Mouse (Mus musculus): Measurements from ENCODE around the gene Chic2.
A peak's percentile ranks its signal among the peaks of the same experiment; 100 is the strongest.

Chic2 gene

GRCm38 (mm10) chr5:75067125-75067756 is 22.7 kb upstream of the Chic2 start:
- peak in 1 of 2 experiments; percentile 36 for DNase-seq (ENCODE audit: low spot score in 2 of 2)

DNA sequence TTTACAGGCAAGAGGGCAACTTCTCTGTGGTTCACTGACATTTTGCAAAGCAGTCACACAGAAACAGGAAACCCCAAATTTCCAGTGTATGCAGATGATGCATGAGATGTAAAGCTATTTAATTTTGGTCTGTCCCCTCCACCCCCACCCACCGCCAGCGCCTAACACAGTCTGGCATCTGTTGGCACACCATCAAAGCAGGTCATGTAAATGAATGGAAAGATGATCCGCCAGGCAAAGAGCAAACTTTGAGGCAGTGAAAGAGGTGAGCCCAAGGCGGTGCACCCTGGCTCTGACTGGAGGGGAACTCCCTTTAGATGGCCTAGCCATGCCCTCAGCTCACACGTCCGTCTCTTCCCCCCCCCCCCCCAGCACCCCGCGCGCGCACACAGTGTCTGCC is 22.1 kb upstream of the Chic2 start:
- no peak for DNase-seq (ENCODE audit: low spot score in 2 of 2)

DNA sequence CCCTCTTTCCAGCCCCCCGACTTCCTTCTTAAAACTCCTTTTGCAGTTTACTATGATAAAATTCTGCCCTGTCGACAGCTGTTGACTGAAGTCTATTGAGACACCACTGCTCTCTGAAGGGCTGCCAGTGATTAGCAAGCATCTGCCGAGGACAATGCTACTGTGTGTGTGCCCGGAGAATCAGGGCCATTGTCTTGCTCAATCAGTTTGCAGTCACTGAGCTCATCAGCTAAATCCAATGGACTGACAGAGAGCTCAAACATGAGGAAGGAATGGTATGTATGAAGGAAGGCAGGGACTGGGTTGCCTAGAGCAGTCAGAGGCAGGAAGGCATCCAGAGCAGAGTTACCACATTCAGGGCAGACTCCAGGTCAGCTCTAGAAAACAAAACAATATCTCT is 18.6 kb upstream of the Chic2 start:
- no peak for DNase-seq (ENCODE audit: low spot score in 2 of 2)

GRCm38 (mm10) chr5:75051109-75051508 is 6.5 kb upstream of the Chic2 start:
- no peak for DNase-seq (ENCODE audit: low spot score in 2 of 2)

DNA sequence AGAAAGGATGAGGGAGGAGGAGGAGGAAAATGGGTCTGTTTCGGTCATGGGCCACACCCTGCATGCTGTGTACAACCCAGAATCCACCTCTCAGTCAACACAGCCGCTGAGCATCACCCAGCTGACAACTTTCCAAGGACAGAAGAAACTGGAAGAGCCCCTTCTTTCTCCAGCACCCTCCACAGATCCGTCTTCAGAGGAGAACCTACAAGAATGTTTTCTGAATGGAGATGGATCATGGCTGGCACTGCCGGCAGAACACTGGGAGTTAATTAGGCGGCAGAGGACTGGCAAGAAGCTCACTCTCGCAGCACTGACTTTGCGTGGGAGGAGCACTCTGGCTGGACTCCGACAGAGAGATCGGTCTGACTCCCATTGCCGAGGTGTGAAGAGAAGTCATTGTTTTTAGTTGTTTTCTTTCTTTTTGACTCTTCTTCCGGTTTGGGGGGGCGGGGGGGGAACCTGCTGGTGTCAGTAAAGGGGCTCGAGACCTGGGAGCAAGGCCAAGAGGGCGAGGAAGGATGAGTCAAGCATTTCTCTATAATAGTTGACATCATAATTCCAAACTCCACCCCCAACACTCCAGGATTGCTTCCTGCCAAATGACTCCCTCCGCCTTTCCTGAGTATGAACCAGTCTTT is 2.2 kb upstream of the Chic2 start:
- DNase-seq (ENCODE audit: low spot score in 2 of 2): peak in 1 of 2 experiments; percentile 53

- no peak for DNase-seq (ENCODE audit: low spot score in 2 of 2)
Observed at GRCm38 (mm10) chr5:75045371-75045770, 797 bp upstream of the Chic2 start.

- peak in 1 of 2 experiments; percentile 50 for DNase-seq (ENCODE audit: low spot score in 2 of 2)
Observed at GRCm38 (mm10) chr5:75043621-75044301, 813 bp downstream of the Chic2 start.

DNA sequence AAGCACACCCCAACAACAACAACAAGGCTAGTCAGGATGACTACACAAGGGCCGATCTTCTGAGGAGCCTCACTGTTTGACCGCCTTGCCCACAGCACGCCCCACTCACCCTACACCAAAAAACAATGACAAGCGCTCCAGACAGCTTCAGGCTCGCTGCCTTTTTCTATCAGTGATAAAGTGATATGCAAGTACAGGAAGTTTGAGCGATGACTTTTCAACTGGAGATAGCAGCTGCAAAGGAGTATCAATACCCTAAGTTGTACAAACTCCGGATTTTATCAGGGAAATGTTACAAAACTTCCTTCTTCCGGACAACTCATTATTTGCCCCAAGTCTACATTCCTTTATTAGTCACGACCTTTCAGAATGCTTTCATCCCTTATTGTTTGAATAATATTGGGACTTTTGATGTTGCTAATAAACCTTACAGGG is 1.5 kb downstream of the Chic2 start:
- DNase-seq (ENCODE audit: low spot score in 2 of 2): no peak

- DNase-seq (ENCODE audit: low spot score in 2 of 2): no peak
Observed at GRCm38 (mm10) chr5:75039307-75039706, 5.3 kb downstream of the Chic2 start.

GRCm38 (mm10) chr5:75035475-75035874 is 9.1 kb downstream of the Chic2 start:
- no peak for DNase-seq (ENCODE audit: low spot score in 2 of 2)

DNA sequence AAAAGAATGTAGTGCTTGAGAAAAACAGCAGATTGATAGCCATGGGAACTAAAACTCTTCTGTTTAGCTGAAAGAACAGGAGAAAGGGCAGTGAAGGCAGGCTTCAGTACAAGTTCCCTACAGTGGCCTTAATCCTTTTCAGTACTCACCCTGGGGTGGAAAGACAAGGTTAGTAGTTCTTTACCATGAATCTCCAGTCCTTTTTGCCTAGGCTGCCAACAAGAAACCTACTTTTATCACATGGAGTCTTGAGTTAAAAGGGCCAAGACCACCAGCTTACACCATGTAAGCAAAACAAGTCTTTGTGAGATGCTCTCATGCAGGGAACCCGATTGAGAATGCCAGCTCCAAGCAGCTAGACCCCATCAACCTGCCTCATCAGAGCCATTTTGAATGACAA is 29.8 kb downstream of the Chic2 start:
- DNase-seq (ENCODE audit: low spot score in 2 of 2): no peak

DNA sequence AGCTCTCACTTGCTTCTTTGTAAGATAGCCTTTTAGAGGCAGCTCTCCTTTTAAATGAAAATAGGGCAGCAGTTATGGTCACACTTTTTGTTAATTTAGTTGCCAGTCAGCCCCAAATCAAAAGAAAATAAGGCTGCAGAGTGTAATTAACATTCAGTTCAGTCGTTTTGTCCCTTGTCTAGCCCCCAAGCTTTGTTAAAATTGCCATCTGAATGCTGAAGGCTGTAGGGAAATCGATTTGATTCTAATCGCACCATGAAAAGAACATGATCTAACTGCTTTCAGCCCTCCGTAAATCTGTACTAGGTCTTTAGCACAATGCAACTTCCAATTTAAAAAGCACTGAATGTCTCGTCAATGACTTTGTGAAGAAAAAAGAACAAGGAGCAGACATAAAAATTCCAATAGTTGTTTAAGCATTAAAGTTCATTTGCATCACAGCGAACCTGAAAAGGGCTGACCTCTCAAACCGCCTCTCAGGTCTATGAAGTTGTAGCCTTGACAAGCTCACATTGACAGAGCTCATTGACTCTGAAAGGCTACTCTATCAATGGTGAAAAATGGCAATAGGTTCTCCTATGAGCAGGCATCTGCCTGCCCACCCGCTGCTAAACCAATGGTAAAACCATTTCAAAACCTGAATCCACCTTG is 31.7 kb downstream of the Chic2 start:
- no peak for DNase-seq (ENCODE audit: low spot score in 2 of 2)

DNA sequence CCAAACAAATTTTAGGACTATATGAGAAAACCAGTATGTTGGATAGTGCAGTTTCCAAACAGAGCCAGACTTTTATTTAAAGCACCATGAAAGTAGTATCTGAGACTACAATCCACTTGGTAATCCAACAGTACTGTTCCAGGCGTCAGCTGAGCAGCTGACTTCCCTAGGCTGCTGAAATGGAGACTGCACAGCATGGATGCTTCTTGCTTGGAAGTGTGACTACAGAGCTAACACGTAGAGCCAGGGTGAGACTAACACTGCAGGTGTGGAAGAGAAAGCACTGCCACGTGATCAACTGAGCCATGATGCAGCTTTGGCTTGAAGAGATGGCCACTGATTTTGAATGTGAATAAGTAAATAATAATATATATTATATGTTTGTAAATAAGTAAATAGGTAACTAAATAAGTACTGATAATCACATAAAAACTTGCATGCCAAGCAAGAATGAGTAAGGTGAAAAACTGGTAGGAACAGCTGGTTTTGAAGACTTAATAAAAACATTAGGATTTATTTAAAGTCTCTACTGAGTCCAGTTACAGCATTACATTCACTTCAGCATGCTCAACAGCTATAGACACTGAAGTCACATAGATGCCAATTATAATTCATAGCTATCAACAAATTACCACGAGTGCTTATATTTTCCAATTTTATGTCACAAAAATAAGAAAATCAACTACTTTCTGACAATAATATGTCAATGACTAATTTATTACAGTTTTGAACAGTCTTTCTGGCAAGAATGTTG is 32.4 kb downstream of the Chic2 start:
- DNase-seq (ENCODE audit: low spot score in 2 of 2): no peak

GRCm38 (mm10) chr5:75004755-75005154 is 39.8 kb downstream of the Chic2 start:
- DNase-seq (ENCODE audit: low spot score in 2 of 2): no peak

DNA sequence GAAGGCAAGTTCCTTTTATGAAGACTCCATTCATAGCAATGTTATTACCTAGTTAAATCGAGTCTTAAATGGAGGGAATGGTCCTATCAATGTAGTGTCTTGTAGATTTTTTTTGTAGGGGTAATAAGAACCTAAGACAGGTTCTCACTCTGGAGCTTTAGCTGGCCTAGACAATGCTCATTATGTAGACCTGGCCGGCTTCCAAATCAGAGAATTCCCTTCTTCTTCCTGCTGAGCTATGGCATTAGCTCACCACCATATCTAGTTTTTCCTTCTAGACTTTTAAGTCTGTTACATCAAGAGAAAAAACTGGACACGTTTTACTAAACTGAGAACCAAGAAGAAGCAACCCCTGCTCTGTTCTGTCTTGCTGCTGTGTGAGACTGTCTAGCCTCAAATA is 42.5 kb downstream of the Chic2 start:
- DNase-seq (ENCODE audit: low spot score in 2 of 2): no peak

DNA sequence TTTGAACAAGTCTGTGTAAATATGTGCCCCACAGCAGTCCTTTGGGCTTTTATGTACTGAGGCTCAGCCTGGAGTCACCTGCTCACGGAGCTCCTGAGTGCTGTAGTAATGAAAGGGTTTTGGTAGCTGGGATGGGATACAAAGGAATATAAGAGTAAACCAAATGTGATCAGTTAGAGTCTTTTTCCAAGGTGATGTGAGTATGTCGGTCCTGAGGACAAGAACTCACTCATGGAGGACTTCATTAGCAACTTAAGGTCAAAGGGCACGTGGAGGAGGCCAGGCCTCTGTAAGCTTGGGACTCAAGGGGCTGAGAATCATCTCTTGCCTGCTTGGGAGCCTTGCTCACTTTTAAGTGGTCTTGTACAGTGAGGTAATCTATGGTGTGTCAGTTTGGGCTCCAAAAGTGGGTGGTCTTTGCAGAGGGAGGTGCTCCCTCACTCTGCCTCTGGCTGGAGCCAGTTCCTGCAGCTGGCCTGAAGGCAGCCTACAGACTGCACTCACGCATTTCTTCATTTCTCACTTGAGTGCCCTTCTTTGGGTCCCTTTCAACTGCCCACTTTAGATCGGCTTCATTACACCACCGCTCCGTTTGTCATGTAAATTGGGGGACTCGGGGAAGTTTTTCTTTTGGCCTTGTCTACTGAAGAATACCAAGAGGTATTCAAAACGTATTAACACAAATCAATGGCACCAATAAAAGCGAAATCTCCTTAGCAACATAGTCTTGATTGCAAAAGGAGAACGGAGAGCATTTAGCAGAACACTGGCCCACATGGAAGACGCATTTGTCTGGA is 45.7 kb downstream of the Chic2 start:
- DNase-seq (ENCODE audit: low spot score in 2 of 2): no peak

GRCm38 (mm10) chr5:74994947-74995346 is 49.6 kb downstream of the Chic2 start:
- no peak for DNase-seq (ENCODE audit: low spot score in 2 of 2)

- DNase-seq (ENCODE audit: low spot score in 2 of 2): no peak
Observed at GRCm38 (mm10) chr5:74984101-74984500, 60.5 kb downstream of the Chic2 start.

DNA sequence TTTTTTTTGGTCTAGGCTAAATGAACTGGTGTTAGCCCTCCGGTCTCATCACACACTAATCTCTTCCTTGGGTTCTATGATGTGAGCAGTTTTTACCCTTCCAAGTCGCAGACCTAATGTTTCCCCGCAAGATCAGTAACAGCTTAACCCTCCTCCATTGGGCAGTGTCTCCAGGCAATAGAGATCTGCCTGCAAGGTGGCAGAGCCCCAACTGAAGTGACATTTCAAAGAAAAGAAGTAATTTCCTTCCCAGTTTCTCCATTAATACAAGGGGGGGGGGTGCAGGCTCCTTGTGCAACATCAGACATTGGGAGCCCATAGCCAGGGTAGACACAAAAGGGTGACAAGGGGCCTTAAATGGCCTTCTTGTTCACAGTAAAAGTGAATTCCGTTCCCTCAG is 64.0 kb downstream of the Chic2 start:
- no peak for DNase-seq (ENCODE audit: low spot score in 2 of 2)

DNA sequence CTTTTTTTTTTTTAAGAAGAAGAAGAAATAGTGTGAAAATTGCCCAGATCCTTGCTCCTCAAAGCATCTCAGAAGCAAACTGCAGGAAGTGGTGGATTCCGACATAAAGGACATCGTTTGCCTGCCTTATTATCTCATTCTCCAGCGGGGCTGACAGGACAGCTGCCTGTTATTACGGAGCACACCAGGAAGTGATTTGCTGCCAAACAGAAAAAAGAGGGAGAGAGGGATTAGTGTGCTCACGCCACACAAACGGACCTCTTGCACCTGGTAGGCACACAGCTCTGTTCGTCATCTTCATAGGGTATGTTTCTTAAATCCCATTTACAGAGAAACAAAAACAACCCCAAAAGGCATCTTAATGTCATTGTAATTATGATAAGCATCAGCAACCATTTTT is 64.4 kb downstream of the Chic2 start:
- no peak for DNase-seq (ENCODE audit: low spot score in 2 of 2)

- no peak for DNase-seq (ENCODE audit: low spot score in 2 of 2)
Observed at GRCm38 (mm10) chr5:74979586-74979985, 65.0 kb downstream of the Chic2 start.

Measured in urinary bladder, adult 18-20 months (tissue).